Mouse (Mus musculus) C2C12 (cell line): ENCODE results near the gene Slc9a1.

Source experiments
- CTCF ChIP-seq: IDR thresholded peaks from one replicate; pipeline ENCODE4 v1.5.1; 2011; ENCODE audit not compliant: control insufficient read depth, insufficient read depth, insufficient read length
- MYOG ChIP-seq: IDR thresholded peaks from one replicate; pipeline ENCODE4 v1.6.1; 2011; ENCODE audit not compliant: control insufficient read depth, insufficient read length; ENCODE audit errors: extremely low read depth

GRCm38 (mm10) chr4:133410994-133411393, 41.5 kb downstream of the Slc9a1 start:
- TF ChIP-seq CTCF, result no peak
- no peak for TF ChIP-seq MYOG
